Mouse (Mus musculus): ENCODE results near the gene Igsf8.

Gene Igsf8

DNA sequence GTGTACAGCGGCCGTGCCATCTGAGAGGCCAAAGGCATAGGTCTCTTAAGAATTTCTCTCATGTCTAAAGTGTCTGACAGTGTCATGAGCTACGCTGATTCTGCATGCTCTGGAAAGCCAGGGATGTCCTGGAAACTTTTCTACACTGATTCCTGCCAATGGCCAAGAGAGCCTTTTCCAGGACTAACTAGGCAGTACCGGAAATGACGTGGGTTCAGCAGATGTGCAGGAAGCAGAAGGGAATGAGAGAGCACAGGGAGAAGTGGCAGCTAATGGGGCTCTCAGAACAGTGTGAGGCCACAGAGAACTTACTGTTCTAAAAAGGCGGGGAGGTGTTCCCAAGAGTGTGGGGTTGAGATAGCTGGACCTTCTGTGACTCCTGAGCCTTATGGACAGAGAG lies 11.9 kb downstream of the Igsf8 start:
- in situ Hi-C loops (cut with MboI, MseI) = no loop called here

DNA sequence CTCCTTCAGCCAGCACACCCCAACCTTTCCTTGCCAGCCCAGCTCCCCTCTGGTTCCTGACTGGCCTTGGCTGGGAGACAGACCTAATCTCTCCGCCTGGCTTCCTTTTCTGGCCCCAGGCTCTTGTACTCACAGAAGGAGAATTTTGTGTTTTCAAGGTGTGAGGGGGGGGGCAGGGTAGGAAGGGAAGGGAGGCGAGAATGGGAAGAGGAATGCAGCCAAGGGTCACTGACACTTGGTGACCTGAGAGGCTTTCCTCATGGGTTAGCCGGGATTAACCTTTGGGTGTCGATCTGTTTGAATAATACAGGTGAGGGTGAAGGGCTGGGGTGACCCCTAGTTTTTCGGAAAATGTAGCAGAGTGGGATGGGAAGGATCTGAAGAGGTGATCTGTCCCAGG lies 12.7 kb downstream of the Igsf8 start:
- in situ Hi-C loops (cut with MboI, MseI) = no loop called here

DNA sequence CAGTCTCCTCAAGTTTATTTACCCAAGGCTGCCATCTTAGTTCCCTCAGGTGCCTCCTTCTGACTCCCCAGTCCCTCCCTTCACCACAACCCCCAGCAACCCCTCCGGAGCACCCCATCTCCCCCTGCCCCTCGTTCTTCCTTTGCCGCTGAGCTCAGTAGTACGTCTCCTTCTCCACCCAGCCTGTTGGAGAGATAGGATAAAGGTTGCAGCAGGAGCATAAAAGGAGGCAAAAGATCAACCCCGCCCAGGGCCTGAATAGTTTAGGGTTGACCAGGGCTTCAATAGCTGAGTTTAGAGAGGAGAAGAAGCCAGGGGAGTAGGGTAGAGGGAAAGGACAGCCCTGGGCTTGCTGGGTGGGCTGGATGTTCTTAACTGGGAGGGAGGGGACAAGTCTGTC lies 13.1 kb downstream of the Igsf8 start:
- in situ Hi-C loops (cut with MboI, MseI) = no loop called here

DNA sequence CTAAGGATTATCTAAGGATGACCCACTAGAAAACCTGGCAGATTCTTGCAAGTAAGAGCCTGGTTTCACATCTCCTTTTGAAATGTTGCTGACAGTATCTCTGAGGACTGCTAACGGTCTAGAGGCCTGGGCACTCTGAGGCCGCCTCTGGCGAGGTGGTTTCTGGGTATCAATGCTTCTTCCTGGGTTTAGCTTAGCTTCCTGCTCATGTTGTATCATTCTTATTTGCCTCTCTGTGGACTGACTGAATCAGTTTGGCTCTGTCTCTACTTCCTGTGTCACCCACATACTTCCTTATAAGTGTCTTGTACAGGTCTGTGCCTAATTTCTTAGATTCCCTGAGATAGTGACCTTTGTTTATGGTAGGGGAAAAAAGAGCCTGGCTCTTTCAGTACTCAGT lies 15.7 kb downstream of the Igsf8 start:
- in situ Hi-C loops (cut with MboI, MseI) = no loop called here

DNA sequence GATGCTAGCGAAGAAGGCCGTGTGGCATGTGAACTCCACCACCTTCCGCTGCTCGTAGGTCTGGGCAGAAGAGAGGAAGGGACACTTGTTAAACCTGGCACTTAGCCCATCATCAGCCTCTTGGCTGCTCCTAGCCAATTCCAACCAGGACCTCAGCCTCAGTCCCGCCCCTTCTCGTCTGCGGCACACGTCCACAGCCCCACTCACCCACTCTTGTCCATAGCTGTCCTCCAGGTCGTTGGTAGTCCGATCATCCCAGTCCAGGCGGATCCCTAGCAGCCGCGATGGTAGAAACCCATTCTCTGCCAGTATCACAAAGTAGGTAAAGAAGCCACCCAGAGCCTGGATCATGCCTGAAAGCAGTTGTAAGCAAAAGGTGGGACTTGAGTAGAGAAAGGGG lies 16.9 kb downstream of the Igsf8 start:
- in situ Hi-C loops (cut with MboI, MseI) = no loop called here

DNA sequence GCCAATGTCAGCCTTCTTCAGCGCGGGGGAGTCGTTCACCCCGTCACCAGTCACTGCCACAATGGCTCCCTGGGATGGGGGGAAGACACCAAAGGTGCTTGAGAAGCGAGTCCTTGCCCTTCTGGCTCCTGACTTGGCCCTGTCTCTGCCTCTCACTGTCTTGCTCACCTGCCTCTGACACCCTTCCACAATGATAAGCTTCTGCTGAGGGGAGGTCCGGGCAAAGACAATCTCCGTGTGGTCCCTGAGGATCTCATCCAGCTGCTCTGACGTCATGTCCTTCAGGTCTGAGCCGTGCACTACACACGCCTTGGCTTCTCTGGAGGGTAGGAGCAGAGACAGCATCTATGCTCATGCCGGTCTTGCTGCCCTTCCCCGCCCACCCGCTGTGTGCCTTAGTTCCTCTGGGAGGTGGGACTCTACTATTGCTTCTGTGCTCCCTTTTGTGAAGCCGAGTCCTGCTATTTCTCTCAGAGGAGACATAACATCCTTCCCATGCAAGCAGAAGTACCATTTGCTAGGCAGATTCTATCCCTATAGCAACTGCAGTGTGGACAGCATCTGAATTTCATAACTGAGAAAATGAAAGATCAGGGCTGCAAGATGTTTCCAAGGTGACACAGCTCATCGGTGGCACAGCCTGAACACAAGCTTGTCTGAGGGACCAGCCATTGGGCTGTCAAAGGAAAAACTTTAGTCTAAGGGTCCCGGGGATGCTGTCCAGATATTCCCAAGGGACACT lies 18.5 kb downstream of the Igsf8 start:
- in situ Hi-C loops (cut with MboI, MseI) = no loop called here

DNA sequence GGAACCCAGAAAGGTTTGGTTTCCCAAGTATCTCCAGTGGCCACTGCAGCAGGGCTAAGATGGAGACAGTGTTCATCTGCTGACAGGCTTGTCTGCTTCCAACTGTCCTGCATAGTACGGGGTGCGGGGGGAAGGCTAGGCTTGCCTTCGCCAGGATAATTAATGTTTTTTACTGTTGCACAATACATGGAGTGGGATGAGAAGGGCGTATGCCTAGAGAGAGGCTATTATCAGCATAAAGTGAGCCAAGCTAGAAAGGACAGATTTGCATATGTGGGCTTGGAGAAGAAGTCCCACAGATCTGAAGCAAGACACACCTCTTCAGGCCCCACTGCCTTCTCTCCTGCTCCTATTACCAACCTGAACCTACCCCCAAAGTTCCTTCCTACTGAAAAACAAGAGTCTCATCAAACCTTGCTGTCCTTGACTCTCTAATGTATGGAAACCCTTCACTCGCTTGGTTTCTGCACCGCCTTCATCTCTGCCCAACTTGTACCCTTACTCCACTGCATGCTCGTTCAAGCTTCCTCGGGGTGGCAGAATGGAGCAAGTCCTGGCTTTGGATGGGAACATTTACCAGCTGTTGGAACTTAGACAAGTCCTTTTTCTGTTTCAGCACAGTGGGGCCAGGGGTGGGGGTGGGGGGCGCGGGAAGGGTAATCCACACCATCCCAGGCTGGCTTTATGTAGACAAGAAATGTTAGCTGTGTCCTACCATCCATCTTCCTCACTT lies 20.2 kb downstream of the Igsf8 start:
- in situ Hi-C loops (cut with MboI, MseI) = no loop called here

DNA sequence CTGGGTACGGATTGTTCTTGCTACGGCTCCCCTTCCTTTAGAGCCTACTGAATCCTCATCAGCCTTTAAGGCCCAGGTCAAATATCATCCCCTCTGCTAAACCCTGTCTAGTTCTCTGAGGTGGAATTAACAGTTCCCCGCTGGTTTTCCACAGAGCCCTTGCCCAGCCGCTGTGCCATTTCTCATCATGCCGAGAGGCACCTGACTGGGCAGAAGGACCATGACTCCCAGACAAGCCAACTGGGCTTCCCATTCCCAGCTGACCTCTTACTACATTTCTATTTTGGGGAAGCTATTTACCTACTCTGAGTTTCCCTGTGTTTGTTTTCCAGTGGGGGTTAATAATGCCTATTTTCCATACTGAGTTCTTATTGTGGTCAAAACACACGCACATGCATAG lies 21.6 kb downstream of the Igsf8 start:
- in situ Hi-C loops (cut with MboI, MseI) = no loop called here

DNA sequence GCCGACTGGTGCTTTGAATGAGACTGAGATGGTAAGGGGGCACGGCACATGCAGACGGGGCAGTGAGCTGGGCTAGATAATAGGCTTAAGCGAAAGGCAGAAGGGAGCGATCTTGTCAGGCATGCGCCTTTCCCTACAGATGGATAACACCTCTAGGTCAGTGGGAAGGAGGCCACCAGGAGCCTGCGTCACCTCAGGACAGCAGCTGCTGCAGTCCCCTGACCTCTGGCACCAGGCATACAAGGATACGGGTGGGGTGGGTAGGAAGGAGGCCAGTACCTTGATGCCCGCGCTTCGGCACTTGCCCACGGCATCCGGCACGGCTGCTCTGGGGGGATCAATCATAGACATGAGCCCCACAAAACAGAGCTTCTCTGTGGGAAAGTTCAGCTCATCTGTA lies 22.8 kb downstream of the Igsf8 start:
- in situ Hi-C loops (cut with MboI, MseI) = no loop called here

DNA sequence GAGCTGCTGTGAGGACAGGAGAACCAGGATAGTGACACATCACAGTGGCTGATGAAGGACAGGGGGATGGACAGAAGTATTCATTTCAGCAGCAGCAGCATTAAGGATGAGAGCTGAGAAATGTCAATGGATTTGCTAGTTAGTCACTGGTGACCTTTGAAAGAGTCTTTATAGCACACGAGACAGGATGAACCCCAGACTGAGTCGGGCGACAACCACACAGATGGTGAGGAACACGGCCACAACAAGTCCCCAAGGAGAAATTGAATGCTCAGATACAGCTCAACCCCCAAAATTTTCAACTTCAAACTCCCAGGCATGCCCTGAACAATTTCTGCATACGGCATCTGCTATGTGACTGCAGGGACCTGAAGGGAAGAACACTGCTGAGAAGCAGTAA lies 25.3 kb downstream of the Igsf8 start:
- in situ Hi-C loops (cut with MboI, MseI) = no loop called here

DNA sequence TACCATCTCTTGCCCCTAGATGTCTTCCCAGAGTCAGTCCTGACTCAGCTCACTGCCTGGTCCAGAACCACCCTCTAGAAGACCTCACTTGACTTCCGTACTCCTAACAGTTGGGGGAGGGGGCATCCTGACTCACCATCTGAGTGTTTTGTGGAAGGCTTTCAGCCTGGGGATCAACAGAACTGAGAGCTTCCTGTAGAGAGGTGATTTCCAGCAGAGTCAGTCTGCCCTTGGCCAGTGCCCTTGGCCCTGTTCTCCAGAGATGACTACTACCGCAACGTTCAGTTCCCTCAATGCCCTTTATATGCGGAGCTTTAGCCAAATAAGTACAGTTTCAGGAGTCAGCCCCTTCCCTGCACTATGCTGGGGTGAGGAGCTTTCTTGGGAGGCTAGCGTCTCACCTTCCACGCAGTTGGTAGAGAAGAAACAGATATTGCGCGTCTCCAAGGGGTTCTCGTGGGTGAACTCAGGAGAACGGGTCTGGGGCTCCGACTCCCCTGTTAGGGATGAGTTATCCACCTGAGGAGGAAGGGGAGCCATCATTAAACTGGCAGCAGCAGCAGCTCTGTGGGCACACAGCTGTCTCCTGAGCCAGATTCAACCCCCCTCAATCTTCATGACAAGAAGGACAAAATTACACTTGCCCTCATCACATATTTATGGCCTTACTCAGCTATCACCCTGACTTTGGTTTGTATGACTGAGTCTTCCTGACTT lies 27.6 kb downstream of the Igsf8 start:
- in situ Hi-C loops (cut with MboI, MseI) = no loop called here

DNA sequence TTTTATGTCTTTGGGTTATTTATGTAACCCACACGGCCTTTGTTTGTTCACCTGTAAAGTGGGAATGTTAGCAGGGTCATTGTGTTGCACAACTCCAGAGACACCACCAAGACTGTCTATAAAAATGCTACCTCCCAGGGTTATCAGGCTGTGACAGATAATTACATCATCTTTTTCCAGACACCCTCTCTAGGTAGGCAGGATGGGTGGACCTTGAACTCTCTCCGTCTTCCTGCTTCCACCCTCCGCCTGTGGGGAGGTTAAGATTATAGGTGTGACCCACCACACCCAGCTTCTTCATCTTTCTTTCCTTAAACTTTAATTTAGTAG lies 28.1 kb downstream of the Igsf8 start:
- in situ Hi-C loops (cut with MboI, MseI) = no loop called here

DNA sequence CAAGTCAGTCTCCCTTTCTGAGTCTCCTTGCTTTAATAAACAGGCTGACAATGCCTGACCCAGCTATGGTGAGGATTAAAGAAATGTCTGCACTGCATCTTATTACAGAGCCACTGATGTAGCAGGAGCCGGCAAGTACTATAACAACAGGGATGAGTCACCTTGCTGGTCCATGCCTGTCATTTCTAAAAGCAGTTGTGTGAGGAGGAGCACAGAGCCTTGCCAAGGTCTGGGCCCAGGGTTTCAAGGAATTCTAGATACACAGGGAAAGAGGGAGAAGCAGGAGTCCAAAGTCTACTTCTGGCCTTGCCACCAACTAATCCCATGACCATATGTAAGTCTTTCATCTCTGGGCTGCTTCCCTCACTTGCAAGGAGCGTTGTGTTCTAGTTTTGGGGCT lies 31.4 kb downstream of the Igsf8 start:
- in situ Hi-C loops (cut with MboI, MseI) = no loop called here

DNA sequence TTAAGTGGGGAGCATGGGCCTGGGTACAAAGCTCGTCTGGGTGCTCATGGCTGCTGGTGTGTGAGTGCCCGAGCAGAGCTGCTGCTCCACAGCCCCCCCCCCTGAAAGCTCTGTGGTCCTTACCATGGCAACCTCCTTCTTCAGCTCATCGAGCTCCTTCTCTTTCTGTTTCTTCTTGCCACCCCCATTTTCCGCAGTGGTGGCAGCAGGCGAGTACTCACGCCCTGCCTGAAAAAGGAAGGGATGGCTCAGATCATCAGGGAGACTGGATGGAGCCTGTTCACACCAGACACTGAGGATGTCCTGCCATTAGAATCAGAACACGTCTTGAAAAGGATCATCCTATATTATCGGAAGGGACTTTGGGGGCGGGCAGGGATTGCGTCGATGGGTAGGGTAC lies 32.0 kb downstream of the Igsf8 start:
- in situ Hi-C loops (cut with MboI, MseI) = no loop called here

DNA sequence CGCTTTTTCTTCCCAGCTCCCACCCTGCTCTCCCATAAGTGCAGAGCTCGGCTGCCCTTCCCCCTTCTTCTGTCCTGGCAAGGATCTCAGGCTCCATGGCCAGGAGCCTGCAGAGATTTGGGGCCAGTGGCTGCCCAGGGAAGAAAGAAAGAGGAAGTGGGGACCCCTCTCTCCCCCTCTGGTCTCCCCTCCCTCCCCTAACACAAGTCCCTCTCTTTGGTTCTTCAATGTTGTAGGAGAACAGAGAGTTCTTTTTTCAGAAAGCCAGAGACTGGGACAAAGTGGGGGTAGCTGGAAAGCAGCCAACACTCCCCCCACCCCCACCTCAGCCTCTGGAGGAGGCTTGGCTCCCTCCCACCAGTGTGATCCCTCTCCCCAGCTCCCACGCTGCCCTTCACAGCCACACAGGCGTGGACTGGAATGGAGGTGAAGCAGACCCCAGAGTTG lies 34.3 kb downstream of the Igsf8 start:
- in situ Hi-C loops (cut with MboI, MseI) = no loop called here

DNA sequence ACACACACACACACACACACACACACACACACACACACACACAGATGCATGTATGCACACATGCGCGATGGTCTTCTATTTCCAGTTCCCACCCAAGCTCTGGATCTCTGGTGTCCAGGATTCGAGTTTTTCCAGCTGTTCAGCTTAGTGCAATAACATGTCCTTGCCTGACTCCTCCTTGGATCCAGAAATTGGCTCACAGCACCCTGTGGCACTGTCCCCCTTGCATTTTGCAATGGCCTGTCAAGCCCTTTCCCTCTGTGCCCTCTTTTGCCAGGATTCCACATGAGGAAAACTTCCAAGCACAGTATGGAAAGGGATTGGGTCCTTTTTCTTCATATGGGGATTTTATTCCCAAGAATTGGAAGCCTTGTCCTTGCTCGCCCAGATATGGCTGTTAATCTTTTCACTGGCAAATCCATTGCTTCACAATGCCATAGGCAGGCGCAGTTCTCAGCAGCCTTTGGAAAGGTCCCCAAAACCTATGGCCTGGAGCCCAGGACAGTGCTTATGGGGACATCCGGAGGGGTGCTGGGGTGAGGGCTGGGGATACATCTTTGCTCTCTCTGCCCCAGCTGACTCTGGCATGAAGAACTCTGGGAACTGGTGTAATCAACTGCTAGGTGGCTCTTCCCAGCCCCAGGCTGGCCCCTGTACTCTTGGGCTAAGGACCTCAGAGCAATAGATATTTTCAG lies 35.5 kb downstream of the Igsf8 start:
- in situ Hi-C loops (cut with MboI, MseI) = no loop called here

DNA sequence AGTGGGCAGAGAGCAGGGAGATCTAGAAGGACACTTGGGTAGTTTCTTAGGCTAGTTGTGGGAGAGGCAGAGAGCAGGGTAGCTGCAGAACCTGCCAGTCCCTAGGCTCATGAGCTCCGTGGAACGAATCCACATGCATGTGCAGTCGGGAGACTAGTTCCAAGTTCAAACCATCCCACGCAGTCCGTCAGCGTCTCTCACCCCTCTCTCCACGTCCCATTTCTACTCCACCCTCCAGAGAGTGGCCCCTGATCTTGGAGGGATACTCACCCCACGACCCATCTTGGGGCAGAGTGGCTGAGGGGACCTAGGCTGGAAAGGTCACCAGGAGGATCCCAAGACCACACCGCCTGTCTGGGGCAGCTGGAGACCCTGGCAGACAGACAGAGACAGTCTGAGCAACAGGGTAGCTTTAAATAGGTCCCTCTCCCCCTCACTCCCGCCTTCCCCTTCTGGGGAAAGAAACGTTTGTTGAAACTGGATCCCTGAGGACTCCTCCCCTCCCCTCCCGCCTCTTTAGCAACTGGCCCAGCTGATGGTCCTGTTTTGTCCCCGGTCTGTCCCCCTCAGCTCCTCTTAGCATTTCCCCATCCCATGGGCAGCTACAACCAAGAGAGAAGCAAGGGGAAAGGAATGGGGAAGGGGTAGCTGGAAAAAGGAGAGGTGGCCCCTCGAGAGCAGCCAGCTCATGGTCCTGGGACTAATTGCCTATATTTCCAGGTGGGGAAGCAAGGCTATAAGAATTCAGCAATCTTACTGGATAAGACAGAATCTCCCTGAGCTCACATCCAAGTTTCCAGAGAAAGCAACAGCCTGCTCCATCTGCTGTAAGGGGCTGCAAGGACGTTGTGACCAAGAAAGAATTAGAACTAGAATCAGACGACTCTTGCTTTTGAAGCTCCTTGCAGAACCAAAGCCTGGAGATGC lies 36.4 kb downstream of the Igsf8 start, which contains the start of gene Atp1a2:
Atp1a2 (minus strand) TSS at position 454 of the 927 bp plus-strand sequence.
- in situ Hi-C loops (cut with MboI, MseI) = no loop called here

DNA sequence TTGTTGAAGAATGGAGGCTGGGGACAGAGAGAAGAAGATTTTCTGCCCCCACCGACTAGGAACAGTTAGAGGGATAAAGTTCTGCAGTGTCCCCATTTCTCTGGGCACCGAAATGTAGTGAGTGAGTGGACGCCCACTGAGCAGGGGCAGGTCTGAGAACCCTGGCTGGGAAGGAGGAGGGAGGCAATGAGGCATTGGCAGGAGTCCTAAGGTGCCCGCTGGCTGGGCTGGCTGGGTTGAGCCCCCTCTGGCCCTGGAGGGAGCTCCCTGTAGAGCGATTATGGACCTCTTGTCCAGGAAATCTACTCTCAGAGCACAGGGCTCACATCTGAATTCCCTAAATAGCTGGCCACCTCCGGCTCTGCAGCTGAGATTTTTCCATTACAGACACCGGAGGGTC lies 38.1 kb downstream of the Igsf8 start:
- in situ Hi-C loops (cut with MboI, MseI) = no loop called here

DNA sequence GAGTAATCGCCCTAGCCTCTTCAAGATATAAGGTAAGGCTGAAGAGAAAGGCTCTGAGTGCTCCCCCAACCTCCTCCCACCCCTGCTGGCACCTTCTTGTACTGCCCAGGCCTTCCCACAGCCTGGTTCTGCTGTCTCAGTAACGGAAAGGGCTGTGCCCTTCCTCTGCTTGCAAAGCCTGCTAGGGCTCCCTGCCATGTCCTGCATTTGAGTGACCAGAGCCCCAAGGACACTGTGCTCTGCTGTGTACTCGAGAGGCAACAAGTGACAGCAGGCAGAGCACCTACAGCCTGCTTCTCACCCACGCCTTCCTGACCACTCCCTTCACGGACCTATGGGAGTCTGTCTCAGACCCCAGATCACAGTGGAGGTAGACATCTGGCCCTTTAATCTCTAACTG lies 38.8 kb downstream of the Igsf8 start:
- in situ Hi-C loops (cut with MboI, MseI) = loop anchor here (10.0 kb wide), 1 partner anchor 85 kb away; the partner anchor contains the start of gene Casq1

DNA sequence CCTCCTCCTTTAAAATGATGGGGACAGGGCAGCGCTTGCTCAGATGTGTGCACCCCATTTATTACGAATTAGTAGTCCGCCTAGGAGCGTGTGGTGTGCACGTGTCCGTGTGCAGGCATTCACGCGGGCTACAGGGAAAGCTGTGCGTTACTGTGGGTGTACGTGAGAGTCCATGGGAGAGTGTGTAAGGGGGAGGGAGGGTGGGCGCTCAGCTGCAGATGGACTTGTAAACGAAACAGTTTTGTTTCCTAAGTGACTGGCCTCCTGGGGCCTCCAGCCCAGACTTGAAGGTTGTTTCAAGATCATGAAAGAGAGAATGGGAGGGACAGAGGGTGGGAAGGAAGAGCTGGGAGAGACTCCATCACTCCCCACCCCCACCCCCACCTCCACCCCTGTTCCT lies 39.7 kb downstream of the Igsf8 start:
- in situ Hi-C loops (cut with MboI, MseI) = loop anchor here (10.0 kb wide), 1 partner anchor 86 kb away; the partner anchor contains the start of gene Casq1

DNA sequence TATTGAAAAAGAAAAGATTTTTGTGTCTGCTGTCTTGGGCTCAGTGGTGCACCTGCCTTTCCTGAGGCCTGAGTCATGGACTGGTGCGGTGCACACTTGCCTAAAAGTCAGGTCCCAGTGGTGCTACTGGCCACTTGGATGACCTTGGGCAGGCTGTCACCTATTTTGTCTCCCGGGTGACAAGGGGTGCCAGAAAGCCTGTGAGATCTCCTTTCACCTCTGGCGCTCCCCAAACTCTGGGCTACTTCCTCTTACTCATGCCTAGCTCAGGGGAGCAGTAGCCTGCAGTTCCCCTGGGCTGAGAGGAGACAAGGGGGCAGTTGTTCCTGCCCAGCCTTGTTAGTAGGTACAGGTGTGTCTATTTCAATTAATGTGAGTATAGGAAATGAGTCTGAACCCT lies 40.9 kb downstream of the Igsf8 start:
- in situ Hi-C loops (cut with MboI, MseI) = loop anchor here (10.0 kb wide), 1 partner anchor 88 kb away; the partner anchor contains the start of gene Casq1
